Mouse (Mus musculus) heart, embryonic 11.5 days (tissue): ENCODE data around the gene Drosha. TPM values are rescaled to one million over a fixed set of nuclear protein-coding genes. Genes with fewer than 3 reads are reported as not detected.

Experiments used
- ATAC-seq: fragments of 200-750 bp; cut with Nextera tagmentation; replicated peaks from 2 replicates; pipeline ENCODE4 v1.8.0; 2017; ENCODE audit warnings: moderate library complexity; ENCODE audit not compliant: insufficient number of reproducible peaks, low FRiP score, low TSS enrichment
- H3K27ac ChIP-seq: fragments of 300-500 bp; sonication (generic); 2 replicates; pipeline ENCODE4 v1.5.1; 2014; ENCODE audit warnings: mild to moderate bottlenecking, low read depth, low read length
- H3K27me3 ChIP-seq: fragments of 300-500 bp; sonication (generic); 2 replicates; pipeline ENCODE4 v1.6.1; 2014; ENCODE audit warnings: mild to moderate bottlenecking, low read length, mixed read lengths; ENCODE audit not compliant: control insufficient read depth, insufficient read depth
- H3K36me3 ChIP-seq: fragments of 300-500 bp; sonication (generic); 2 replicates; pipeline ENCODE4 v1.6.1; 2014; ENCODE audit warnings: mild to moderate bottlenecking, low read length, moderate library complexity, mixed read lengths; ENCODE audit not compliant: control insufficient read depth, insufficient read depth
- H3K4me1 ChIP-seq: fragments of 300-500 bp; sonication (generic); 2 replicates; pipeline ENCODE4 v1.6.1; 2014; ENCODE audit warnings: low read length; ENCODE audit not compliant: control insufficient read depth, insufficient read depth
- H3K4me2 ChIP-seq: fragments of 300-500 bp; sonication (generic); 2 replicates; pipeline ENCODE4 v1.6.1; 2014; ENCODE audit warnings: mild to moderate bottlenecking, moderate library complexity
- H3K4me3 ChIP-seq: fragments of 300-500 bp; sonication (generic); 2 replicates; pipeline ENCODE4 v1.5.1; 2014; ENCODE audit warnings: low read depth, low read length
- H3K9ac ChIP-seq: fragments of 300-500 bp; sonication (generic); 2 replicates; pipeline ENCODE4 v1.6.1; 2014; ENCODE audit warnings: mild to moderate bottlenecking, low read depth, low read length, moderate library complexity
- H3K9me3 ChIP-seq: fragments of 300-500 bp; sonication (generic); replicated peaks from 2 replicates; pipeline ENCODE4 v1.6.1; 2016; ENCODE audit warnings: low read length; ENCODE audit not compliant: control insufficient read depth
- WGBS: fragments of 180-500 bp; shearing (Covaris S2); extraction: QIAGEN DNeasy Blood & Tissue Kit; methylation state at CpG from one replicate; pipeline ENCODE4 v1.1.7; 2014; ENCODE audit not compliant: insufficient replicate concordance; 5-methylcytosine and 5-hydroxymethylcytosine counted together
- polyA plus RNA-seq: library from polyadenylated mRNA; unstranded; fragments of >200 nt; fragmentation: Nextera tagmentation; extraction: Ambion mirVana; gene quantifications from 2 replicates; pipeline ENCODE4 v1.2.1, GENCODE M21; 2014

Gene Drosha
- polyA plus RNA-seq, 1 experiment from 2014 or later = 34.6 TPM

DNA sequence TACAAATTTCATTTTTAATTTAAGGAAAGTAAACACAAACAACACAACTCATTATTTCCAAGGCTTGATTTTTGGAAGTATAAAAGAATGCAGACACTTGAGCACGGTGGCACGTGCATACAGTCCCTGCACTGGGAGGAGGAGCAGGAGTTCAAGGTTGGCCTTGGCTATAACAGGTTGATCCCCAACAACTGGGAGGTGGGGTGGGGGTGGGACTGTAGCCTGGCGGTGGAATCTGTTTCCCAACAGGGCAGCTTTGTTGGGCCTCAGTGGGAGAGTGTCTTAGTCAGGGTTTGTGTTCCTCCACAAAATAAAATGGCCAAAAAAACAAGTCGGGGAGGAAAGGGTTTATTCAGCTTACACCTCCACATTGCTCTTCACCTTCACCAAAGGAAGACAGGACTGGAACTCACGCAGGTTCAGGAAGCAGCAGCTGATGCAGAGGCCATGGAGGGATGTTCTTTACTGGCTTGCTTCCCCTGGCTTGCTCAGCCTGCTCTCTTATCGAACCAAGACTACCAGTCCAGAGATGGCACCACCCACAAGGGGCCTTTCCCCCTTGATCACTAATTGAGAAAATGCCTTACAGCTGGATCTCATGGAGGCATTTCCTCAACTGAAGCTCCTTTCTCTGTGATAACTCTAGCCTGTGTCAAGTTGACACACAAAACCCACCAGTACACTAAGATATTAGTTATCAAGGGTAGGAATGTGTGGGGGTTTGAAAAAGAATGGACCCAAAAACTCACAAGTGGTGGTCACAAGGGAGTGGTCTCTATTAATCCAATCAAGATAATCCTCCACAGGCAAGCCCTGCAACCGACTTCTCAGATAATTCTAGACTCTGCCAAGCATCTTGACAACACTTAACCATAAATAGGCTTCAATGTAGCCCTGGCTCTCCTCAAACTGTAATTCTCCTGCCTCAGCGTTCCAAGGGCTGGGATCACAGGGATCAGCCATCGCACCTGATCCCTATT is 1.9 kb upstream of the Drosha start:
- Histone ChIP-seq H3K36me3 (peaks cover 19% of the 10 kb centered on the region), H3K9ac (no peak overlapping the region), H3K27ac (no peak overlapping the region), H3K27me3 (no peaks in the 10 kb centered on the region), H3K9me3 (no peaks in the 10 kb centered on the region), H3K4me2 (no peak overlapping the region; the same call in 1 of the 2 replicates), H3K4me3 (no peak overlapping the region), H3K4me1 (peaks cover 13% of the 10 kb centered on the region)
- no peak for ATAC-seq
- WGBS = 73% methylated on average over 9 of the region's 9 CpGs

GRCm38 (mm10) chr15:12823455-12824119 is 1.0 kb upstream of the Drosha start:
- Histone ChIP-seq H3K36me3 (peaks cover 11% of the 10 kb centered on the region; the same call in 1 of the 2 replicates), H3K4me1 (peaks cover 13% of the 10 kb centered on the region), H3K4me3 (peak overlapping the region; percentile 94), H3K4me2 (peak overlapping the region; percentile 78), H3K9ac (peak overlapping the region; percentile 96), H3K27ac (no peak overlapping the region), H3K9me3 (no peaks in the 10 kb centered on the region), H3K27me3 (no peaks in the 10 kb centered on the region)
- ATAC-seq = no peak
- WGBS = 89% methylated on average over 2 of the region's 2 CpGs

DNA sequence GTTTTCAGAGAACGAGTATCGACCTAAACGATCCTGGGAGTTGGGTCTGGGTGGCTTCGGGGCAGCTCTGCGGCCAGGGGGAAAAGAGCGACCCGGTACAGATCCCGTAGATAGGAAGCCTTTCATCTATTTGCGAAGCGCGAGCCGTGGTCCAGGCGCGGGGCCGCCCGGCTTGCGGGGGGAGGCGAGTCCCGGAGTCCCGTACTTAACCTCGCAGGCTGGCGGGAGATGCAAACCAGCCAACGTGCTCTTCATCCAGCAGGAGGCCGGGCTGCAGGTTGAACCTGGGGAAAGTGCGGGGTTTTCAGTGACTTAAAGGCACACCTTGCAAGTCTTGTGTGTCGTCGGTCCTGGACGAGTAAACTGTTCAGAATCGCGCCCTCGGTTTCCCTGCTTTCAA is 350 bp downstream of the Drosha start:
- Histone ChIP-seq H3K9ac (peak overlapping the region; percentile 87), H3K27ac (peak overlapping the region; percentile 54; the same call in 1 of the 2 replicates), H3K4me1 (peaks cover 13% of the 10 kb centered on the region), H3K36me3 (peaks cover 2% of the 10 kb centered on the region; the same call in 1 of the 2 replicates), H3K27me3 (no peaks in the 10 kb centered on the region), H3K4me2 (peak overlapping the region; percentile 81), H3K4me3 (peak overlapping the region; percentile 94), H3K9me3 (no peaks in the 10 kb centered on the region)
- peak; percentile 33 for ATAC-seq
- under 1% methylated on average over 31 of the region's 31 CpGs for WGBS

- H3K4me1 ChIP-seq = peaks cover 13% of the 10 kb centered on the region
- H3K27me3 ChIP-seq = no peaks in the 10 kb centered on the region
- H3K9me3 ChIP-seq = no peaks in the 10 kb centered on the region
- no peak overlapping the region for H3K27ac ChIP-seq
- H3K4me2 ChIP-seq = peak overlapping the region; percentile 81
- ATAC-seq = no peak
- 43% methylated on average over 12 of the region's 12 CpGs for WGBS
- peak overlapping the region; percentile 94 for H3K4me3 ChIP-seq
- H3K9ac ChIP-seq = peak overlapping the region; percentile 87
- H3K36me3 ChIP-seq = no peaks in the 10 kb centered on the region; the same call in 1 of the 2 replicates
Observed at GRCm38 (mm10) chr15:12825408-12825807, 793 bp downstream of the Drosha start.

- Histone ChIP-seq H3K9ac (no peak overlapping the region), H3K27ac (no peak overlapping the region), H3K4me3 (no peak overlapping the region), H3K4me2 (no peak overlapping the region), H3K4me1 (peaks cover 7% of the 10 kb centered on the region), H3K27me3 (no peaks in the 10 kb centered on the region), H3K36me3 (peaks cover 16% of the 10 kb centered on the region), H3K9me3 (no peaks in the 10 kb centered on the region)
- 84% methylated on average over 3 of the region's 3 CpGs for WGBS
- ATAC-seq = no peak
Observed at GRCm38 (mm10) chr15:12829878-12830277, 5.3 kb downstream of the Drosha start.

- no peak for ATAC-seq
- Histone ChIP-seq H3K9me3 (no peaks in the 10 kb centered on the region), H3K4me1 (no peaks in the 10 kb centered on the region), H3K4me2 (no peak overlapping the region), H3K4me3 (no peak overlapping the region), H3K36me3 (peaks cover 18% of the 10 kb centered on the region), H3K27ac (no peak overlapping the region), H3K9ac (no peak overlapping the region), H3K27me3 (no peaks in the 10 kb centered on the region)
- WGBS = 93% methylated on average over 4 of the region's 4 CpGs
Observed at GRCm38 (mm10) chr15:12832599-12832998, 8.0 kb downstream of the Drosha start.

DNA sequence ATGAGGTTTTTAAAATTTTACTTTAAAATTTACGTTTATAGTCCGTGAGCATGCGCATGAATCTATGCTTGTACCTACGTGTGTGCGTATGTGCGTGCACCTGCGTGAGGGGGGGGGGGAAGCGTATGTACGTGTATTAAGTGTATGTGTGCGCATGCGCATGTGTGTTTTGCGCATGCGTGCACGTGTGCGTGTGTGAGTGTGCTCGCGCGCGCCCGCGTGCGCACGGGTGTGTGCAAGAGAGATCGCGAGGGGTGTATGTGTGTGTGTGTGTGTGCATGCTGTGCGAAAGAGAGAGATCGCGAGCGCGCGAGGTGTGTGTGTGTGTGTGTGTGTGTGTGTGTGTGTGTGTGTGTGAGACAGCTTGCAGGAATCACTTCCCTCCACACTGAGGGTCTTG is 8.8 kb downstream of the Drosha start:
- no peaks in the 10 kb centered on the region for H3K9me3 ChIP-seq
- H3K4me2 ChIP-seq = no peak overlapping the region
- H3K27me3 ChIP-seq = no peaks in the 10 kb centered on the region
- H3K9ac ChIP-seq = no peak overlapping the region
- 95% methylated on average over 31 of the region's 31 CpGs for WGBS
- no peaks in the 10 kb centered on the region for H3K4me1 ChIP-seq
- no peak for ATAC-seq
- no peak overlapping the region for H3K27ac ChIP-seq
- H3K36me3 ChIP-seq = peaks cover 18% of the 10 kb centered on the region
- no peak overlapping the region for H3K4me3 ChIP-seq

DNA sequence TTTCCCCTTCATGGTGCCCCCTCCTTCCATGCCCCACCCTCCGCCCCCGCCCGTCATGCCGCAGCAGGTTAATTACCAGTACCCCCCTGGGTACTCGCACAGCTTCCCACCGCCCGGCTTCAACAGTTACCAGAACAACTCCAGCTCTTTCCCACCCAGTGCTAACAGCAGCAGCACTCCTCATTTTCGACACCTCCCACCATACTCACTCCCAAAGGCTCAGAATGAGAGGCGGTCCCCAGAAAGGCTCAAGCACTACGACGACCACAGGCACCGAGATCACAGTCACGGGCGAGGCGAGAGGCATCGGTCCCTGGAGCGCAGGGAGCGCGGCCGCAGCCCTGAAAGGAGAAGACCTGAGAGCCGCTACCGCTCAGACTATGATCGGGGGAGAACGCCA is 9.6 kb downstream of the Drosha start:
- Histone ChIP-seq H3K9me3 (no peaks in the 10 kb centered on the region), H3K27me3 (no peaks in the 10 kb centered on the region), H3K4me2 (no peak overlapping the region), H3K27ac (no peak overlapping the region), H3K36me3 (peaks cover 20% of the 10 kb centered on the region), H3K4me3 (no peak overlapping the region), H3K4me1 (no peaks in the 10 kb centered on the region), H3K9ac (no peak overlapping the region)
- no peak for ATAC-seq
- 90% methylated on average over 24 of the region's 24 CpGs for WGBS
